Mouse (Mus musculus) CH12.LX (cell line): ENCODE results near the gene Ckap2l.
A peak's percentile ranks its signal among the peaks of the same experiment; 100 is the strongest.

Experiments used
- CTCF ChIP-seq, 2 experiments: IDR thresholded peaks in 1 of 2; conservative IDR thresholded peaks in 1 of 2; 2 replicates each; pipeline ENCODE4 v1.5.1; 2011 to 2012; ENCODE audit warnings: low read depth in 2 of 2, low read length in 2 of 2, improper control_type of control experiment in 1 of 2, inconsistent platforms in 1 of 2, mild to moderate bottlenecking in 1 of 2, moderate library complexity in 1 of 2
- EP300 ChIP-seq: IDR thresholded peaks from 2 replicates; pipeline ENCODE4 v1.6.1; 2011; ENCODE audit warnings: low read length, improper control_type of control experiment
- IRF4 ChIP-seq: IDR thresholded peaks from 2 replicates; pipeline ENCODE4 v1.6.1; 2014; ENCODE audit warnings: low read depth, mild to moderate bottlenecking, inconsistent platforms, low read length, improper control_type of control experiment
- MAFK ChIP-seq: IDR thresholded peaks from 2 replicates; pipeline ENCODE4 v1.6.1; 2011; ENCODE audit warnings: low read length, improper control_type of control experiment; ENCODE audit not compliant: insufficient replicate concordance
- RAD21 ChIP-seq: IDR thresholded peaks from 2 replicates; pipeline ENCODE4 v1.6.1; 2011; ENCODE audit warnings: low read depth, mild to moderate bottlenecking, low read length, improper control_type of control experiment, moderate library complexity
- ZKSCAN1 ChIP-seq: IDR thresholded peaks from 2 replicates; pipeline ENCODE4 v1.6.1; 2012; ENCODE audit warnings: low read depth, inconsistent platforms, low read length, improper control_type of control experiment, borderline replicate concordance

- no peak for TF ChIP-seq ZKSCAN1
- no peak for TF ChIP-seq EP300
- TF ChIP-seq RAD21: no peak; the same call in 1 of the 2 replicates
- TF ChIP-seq IRF4: no peak
- peak in 1 of 2 experiments; percentile 21; a peak in 2 of 4 replicates for TF ChIP-seq CTCF (conservative IDR thresholded peaks at IDR 0.05 in 1 of 2, IDR thresholded peaks at IDR 0.05 in 1 of 2; ENCODE audit: low read depth in 2 of 2, low read length in 2 of 2)
- no peak for TF ChIP-seq MAFK
Observed at GRCm38 (mm10) chr2:129233218-129233617, 63.8 kb downstream of the Ckap2l start.
